Mouse (Mus musculus): ENCODE data around the gene Repin1. TPM values are rescaled to one million over a fixed set of nuclear protein-coding genes. Genes with fewer than 3 reads are reported as not detected.

Gene Repin1
- polyA plus RNA-seq (2012; rRNA removed) = 34.2 and 42.7 TPM in 2 replicates

DNA sequence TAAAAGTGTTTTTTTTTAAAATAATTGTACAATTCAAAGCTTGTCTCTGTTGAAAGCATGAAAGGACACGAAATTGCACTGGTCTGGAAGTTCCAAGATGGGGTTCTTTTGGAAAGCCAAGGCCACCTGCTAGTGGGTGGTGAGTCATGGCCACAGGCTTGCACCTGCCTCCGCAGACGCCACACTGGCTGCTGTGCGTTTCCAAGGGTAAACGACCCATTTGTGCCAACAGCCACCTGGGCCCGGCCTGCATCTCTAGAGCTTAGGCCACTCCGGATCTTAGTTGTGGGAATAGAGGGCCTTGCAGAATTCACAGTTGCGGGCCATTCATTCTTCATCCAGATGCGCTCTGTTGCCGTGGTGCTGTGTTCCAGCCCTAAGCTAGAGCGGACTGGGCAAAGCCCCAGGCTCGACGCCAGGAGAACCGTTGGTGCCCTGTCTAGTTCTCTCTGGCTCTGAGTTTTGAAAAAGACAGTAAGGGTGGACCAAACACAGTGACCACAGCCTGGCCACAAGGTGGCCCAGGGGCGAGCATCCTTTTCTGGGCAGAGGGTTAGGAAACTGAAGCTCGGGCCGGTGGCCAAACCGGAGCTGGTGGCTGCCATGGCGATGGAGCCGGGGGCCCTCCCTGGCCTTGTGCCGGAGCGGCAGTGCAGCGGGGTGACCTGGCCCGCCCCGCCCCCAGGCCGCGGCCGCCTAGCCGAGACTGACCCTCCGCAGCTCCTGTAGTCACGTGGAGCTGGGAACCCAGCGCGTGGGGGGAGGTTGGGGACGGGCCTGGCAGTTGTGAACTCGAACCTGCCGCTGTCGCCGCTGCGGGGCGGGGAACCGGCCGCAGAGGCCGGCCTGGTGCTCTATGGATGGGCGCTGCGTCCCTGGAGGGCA lies at the start of gene Repin1, which contains the start of gene Gm44965:
Gene Repin1 (plus strand): TSS at position 726 of the 885 bp plus-strand sequence.
Gene Gm44965 (plus strand): TSS at position 784 of the 885 bp plus-strand sequence.
- Histone ChIP-seq H3K4me1 (ENCODE audit: control insufficient read depth, insufficient read depth, low read length) (0 out of 2 replicates have a peak, but pooled peaks cover 3% of the 10 kb centered on the region), H3K4me3 (replicated peaks; ENCODE audit: extremely low read depth, low read depth, low read length) (peak within 1 kb of the TSS; percentile 88)
- 0 out of 2 replicates have a peak, but pooled peaks have one; percentile 20 for TF ChIP-seq CTCF (IDR thresholded peaks at IDR 0.05; ENCODE audit: insufficient read depth, low read length)
- peak; percentile 43; the same call in 1 of the 2 replicates for TF ChIP-seq POLR2A (IDR thresholded peaks at IDR 0.05; ENCODE audit: borderline replicate concordance, extremely low read depth, low read depth, low read length)
- 8% methylated on average over 42 of the region's 45 CpGs for WGBS
- peak; percentile 94 for DNase-seq

DNA sequence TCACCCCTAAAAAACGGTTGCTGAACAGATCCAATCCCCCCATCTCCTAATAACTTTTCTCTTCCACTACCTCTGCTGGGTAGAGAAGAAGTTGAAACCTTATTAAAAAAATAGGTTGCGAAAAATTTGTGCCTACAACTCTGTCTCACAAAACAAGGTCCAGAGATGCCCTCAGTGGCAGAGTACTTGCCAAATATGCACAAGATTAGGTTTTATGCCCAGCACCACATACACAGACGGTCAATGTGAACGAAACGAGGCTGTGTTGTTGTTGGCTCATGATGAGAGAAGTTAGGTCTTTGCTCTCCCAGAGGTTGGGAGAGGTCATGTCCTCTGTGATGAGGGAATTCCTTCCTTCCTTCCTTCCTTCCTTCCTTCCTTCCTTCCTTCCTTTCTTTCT lies 48.4 kb upstream of the Repin1 start:
- WGBS = 56% methylated on average over 5 of the region's 5 CpGs
- Histone ChIP-seq H3K4me1 (ENCODE audit: control insufficient read depth, insufficient read depth, low read length) (peaks cover 2% of the 10 kb centered on the region; the same call in 1 of the 2 replicates), H3K4me3 (replicated peaks; ENCODE audit: extremely low read depth, low read depth, low read length) (no peak overlapping the region)
- DNase-seq = no peak
- TF ChIP-seq POLR2A (IDR thresholded peaks at IDR 0.05; ENCODE audit: borderline replicate concordance, extremely low read depth, low read depth, low read length) (no peak), CTCF (IDR thresholded peaks at IDR 0.05; ENCODE audit: insufficient read depth, low read length) (no peak)

- TF ChIP-seq POLR2A (IDR thresholded peaks at IDR 0.05; ENCODE audit: borderline replicate concordance, extremely low read depth, low read depth, low read length) (no peak), CTCF (IDR thresholded peaks at IDR 0.05; ENCODE audit: insufficient read depth, low read length) (peak; percentile 37; the same call in 1 of the 2 replicates)
- H3K4me1 ChIP-seq (ENCODE audit: control insufficient read depth, insufficient read depth, low read length) = peaks cover 2% of the 10 kb centered on the region; the same call in 1 of the 2 replicates
- 32% methylated on average over 1 of the region's 1 CpGs for WGBS
- no peak overlapping the region for H3K4me3 ChIP-seq (replicated peaks; ENCODE audit: extremely low read depth, low read depth, low read length)
- DNase-seq = no peak
Measured at GRCm38 (mm10) chr6:48546271-48546670, 47.4 kb upstream of the Repin1 start.

DNA sequence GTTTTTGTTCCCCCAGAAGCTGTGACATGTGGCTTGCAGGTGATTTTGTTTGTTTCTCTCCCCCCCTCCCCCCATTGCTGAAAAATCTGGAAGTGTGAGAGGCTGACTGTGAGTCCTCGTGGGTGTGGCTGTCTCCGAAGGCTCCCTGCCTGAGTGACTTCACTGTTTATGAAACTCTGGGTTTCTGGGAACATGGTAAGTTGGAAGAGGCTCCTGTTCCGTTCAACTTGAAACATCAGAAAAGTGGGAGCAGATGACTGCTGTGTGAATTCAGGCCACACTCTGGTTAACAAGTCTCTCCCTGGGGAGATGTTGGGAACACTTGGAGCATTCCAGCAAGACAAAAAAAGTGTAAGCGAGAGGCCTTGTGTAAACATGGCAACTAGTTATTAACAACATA lies 46.8 kb upstream of the Repin1 start:
- DNase-seq = no peak
- peaks cover 2% of the 10 kb centered on the region; the same call in 1 of the 2 replicates for H3K4me1 ChIP-seq (ENCODE audit: control insufficient read depth, insufficient read depth, low read length)
- 28% methylated on average over 4 of the region's 4 CpGs for WGBS
- H3K4me3 ChIP-seq (replicated peaks; ENCODE audit: extremely low read depth, low read depth, low read length) = no peak overlapping the region
- TF ChIP-seq POLR2A (IDR thresholded peaks at IDR 0.05; ENCODE audit: borderline replicate concordance, extremely low read depth, low read depth, low read length) (no peak), CTCF (IDR thresholded peaks at IDR 0.05; ENCODE audit: insufficient read depth, low read length) (no peak)

GRCm38 (mm10) chr6:48548314-48548713 lies 45.4 kb upstream of the Repin1 start:
- 81% methylated on average over 6 of the region's 6 CpGs for WGBS
- Histone ChIP-seq H3K4me1 (ENCODE audit: control insufficient read depth, insufficient read depth, low read length) (peaks cover 2% of the 10 kb centered on the region; the same call in 1 of the 2 replicates), H3K4me3 (replicated peaks; ENCODE audit: extremely low read depth, low read depth, low read length) (no peak overlapping the region)
- DNase-seq = no peak
- TF ChIP-seq CTCF (IDR thresholded peaks at IDR 0.05; ENCODE audit: insufficient read depth, low read length) (no peak), POLR2A (IDR thresholded peaks at IDR 0.05; ENCODE audit: borderline replicate concordance, extremely low read depth, low read depth, low read length) (no peak)

GRCm38 (mm10) chr6:48552918-48553317 lies 40.8 kb upstream of the Repin1 start:
- WGBS = 70% methylated on average over 4 of the region's 4 CpGs
- DNase-seq = no peak
- TF ChIP-seq POLR2A (IDR thresholded peaks at IDR 0.05; ENCODE audit: borderline replicate concordance, extremely low read depth, low read depth, low read length) (no peak), CTCF (IDR thresholded peaks at IDR 0.05; ENCODE audit: insufficient read depth, low read length) (no peak)

DNA sequence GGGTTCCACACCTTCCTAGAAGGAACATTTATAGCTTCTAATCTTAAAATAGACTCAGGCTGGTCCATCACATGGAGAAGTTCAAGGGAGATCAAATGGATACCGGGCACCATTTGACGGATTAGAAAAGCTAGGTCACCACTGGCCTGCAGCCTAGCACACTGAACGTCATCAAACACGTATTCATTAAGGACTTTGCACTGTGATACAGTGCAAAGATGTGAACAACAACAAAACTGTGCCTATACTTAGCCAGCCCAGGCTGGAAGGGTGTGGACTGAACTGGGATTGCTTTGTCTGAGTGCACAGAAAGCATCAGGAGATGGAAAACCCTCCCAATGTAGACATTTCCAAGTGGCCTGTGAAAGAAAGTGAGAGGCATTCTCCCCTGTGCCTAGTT lies 39.9 kb upstream of the Repin1 start:
- Histone ChIP-seq H3K4me3 (replicated peaks; ENCODE audit: extremely low read depth, low read depth, low read length) (no peak overlapping the region), H3K4me1 (ENCODE audit: control insufficient read depth, insufficient read depth, low read length) (peaks cover 4% of the 10 kb centered on the region; the same call in 1 of the 2 replicates)
- 72% methylated on average over 4 of the region's 4 CpGs for WGBS
- no peak for DNase-seq
- TF ChIP-seq POLR2A (IDR thresholded peaks at IDR 0.05; ENCODE audit: borderline replicate concordance, extremely low read depth, low read depth, low read length) (no peak), CTCF (IDR thresholded peaks at IDR 0.05; ENCODE audit: insufficient read depth, low read length) (no peak)

More at GRCm38 (mm10) chr6:48552918-48553317, 40.8 kb upstream of the Repin1 start:
- Histone ChIP-seq H3K4me1 (ENCODE audit: control insufficient read depth, insufficient read depth, low read length) (peaks cover 4% of the 10 kb centered on the region; the same call in 1 of the 2 replicates), H3K4me3 (replicated peaks; ENCODE audit: extremely low read depth, low read depth, low read length) (no peak overlapping the region)

DNA sequence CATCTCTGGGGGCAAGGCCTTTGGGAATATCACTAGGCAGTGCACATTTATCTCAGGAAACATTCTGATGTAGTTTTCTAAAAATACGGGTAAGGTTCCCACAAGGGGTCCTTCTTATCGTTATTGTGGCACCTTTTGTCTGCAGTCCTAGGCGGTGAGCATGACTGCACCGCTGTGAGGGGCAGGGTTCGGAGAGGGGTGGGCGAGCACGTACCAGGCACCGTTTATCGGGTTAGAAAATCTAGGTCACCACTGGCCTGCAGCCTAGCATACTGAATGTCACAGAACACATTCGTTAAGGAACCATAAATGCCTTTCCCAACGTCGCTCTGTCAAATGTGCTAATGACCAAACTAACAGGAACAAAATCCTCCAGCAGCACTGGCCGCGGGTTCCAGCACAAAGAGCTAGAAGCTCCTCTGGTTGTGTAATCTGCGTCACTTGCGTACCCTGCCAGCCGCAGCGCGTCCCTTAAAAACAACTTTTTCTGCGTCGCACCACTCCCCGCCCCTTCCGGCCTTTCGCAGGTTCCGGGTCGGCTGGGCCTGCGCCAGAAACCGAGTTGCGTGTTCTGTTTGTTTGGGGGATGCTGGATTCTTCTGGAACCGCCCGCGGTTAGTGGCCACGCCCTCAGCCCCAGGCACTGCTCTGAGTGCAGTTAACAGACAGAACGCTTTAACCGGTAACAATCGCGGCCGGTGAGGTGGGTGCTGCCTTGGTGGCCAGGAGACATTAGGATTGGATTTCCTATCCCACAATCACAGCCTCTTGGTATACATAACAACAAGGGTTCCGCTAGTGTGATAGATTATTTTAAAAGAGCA lies 39.2 kb upstream of the Repin1 start, which contains the start of gene Lrrc61:
Gene Lrrc61 (plus strand): TSS at position 517 of the 824 bp plus-strand sequence.
- WGBS = 1% methylated on average over 39 of the region's 39 CpGs
- Histone ChIP-seq H3K4me3 (replicated peaks; ENCODE audit: extremely low read depth, low read depth, low read length) (peak within 1 kb of the TSS; percentile 64), H3K4me1 (ENCODE audit: control insufficient read depth, insufficient read depth, low read length) (peaks cover 4% of the 10 kb centered on the region; the same call in 1 of the 2 replicates)
- TF ChIP-seq CTCF (IDR thresholded peaks at IDR 0.05; ENCODE audit: insufficient read depth, low read length) (no peak), POLR2A (IDR thresholded peaks at IDR 0.05; ENCODE audit: borderline replicate concordance, extremely low read depth, low read depth, low read length) (peak; percentile 85)
- peak; percentile 98 for DNase-seq

Data from lung, adult 2 months (tissue).